Mouse (Mus musculus) ES-E14 (cell line): ENCODE measurements at regions not wholly inside any gene's neighbourhood (a gene's known extent, or its start where the extent isn't known, plus 50 kb on each side); places are given as distances from the start of the nearest gene placed in this dataset.

Experiments used
- CHD2 ChIP-seq: IDR thresholded peaks from 2 replicates; pipeline ENCODE4 v1.6.1; 2014; ENCODE audit warnings: mild to moderate bottlenecking, low read depth, low read length, inconsistent platforms
- HCFC1 ChIP-seq: IDR thresholded peaks from 2 replicates; pipeline ENCODE4 v1.6.1; 2012; ENCODE audit warnings: low read length, inconsistent platforms, borderline replicate concordance; ENCODE audit not compliant: insufficient read depth
- MAFK ChIP-seq: IDR thresholded peaks from 2 replicates; pipeline ENCODE4 v1.6.1; 2014; ENCODE audit warnings: mild to moderate bottlenecking, low read depth, low read length, inconsistent platforms; ENCODE audit not compliant: insufficient read depth
- ZC3H11A ChIP-seq: IDR thresholded peaks from 2 replicates; pipeline ENCODE4 v1.6.1; 2012; ENCODE audit warnings: low read depth, mild to moderate bottlenecking, inconsistent platforms, low read length, borderline replicate concordance
- ZNF384 ChIP-seq: IDR thresholded peaks from 2 replicates; pipeline ENCODE4 v1.6.1; 2012; ENCODE audit warnings: low read depth, low read length, inconsistent platforms

DNA sequence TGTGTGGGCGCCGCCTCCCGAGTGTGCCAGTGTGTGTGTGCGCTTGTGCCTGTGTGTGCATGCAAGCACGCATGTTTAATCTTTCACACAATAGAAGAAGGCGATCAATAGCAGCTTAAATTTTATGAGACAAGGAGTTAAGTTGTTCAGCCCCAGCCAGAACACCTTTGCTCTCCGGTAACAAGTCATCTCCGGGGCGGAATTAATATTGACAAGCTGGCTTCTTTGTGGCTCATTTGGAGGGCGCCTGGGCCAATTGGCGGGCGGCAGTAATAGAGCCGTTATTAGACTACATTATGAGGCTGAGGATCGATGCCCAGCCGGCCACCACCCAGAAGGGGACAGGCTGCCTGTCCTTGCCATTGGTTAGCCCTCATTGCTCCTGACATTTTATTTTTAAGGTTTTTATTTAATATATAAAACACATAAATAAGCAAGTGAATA lies 142.6 kb upstream of the Irx4 start:
- TF ChIP-seq CHD2 (no peak), HCFC1 (no peak), MAFK (no peak), ZC3H11A (no peak), ZNF384 (no peak)
